Mouse (Mus musculus): ENCODE measurements around the gene Sdsl. TPM values are rescaled to one million over a fixed set of nuclear protein-coding genes. Genes with fewer than 3 reads are reported as not detected.

Gene Sdsl
- total and polyA plus RNA-seq, 2 experiments from 2014 or later, result 1.3 to 3.1 TPM

DNA sequence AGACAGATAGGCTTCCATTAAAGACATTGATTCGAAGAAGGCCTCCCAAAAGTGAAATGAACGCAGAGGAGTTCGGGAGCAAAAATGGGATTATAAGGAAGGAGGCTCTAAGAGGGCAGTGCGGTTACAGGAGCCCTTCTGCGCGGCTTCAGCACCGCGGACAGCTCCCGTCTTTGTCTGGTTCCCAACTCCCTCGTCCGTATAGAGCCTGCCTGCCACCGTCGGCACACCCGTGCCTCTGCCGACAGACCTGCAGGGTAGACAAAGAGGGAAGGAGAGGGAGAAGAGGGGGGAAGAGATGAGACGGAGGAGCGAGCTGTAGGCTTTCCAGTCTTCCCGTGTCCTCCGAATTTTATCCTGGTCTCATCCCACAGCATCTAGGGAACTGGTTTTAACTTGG, 48.6 kb downstream of the Sdsl start:
- Histone ChIP-seq H3K36me3 (ENCODE audit: insufficient read depth) (no peaks in the 10 kb centered on the region), H3K9me3 (ENCODE audit: low read length) (no peaks in the 10 kb centered on the region), H3K4me2 (ENCODE audit: low read depth) (no peak overlapping the region), H3K4me1 (ENCODE audit: insufficient read depth) (no peaks in the 10 kb centered on the region), H3K27ac (ENCODE audit: low read depth, low read length) (no peak overlapping the region), H3K4me3 (ENCODE audit: low read depth, low read length) (no peak overlapping the region), H3K9ac (no peak overlapping the region), H3K27me3 (ENCODE audit: insufficient read depth, low read length) (peaks cover 57% of the 10 kb centered on the region)
- DNase-seq, result peak; percentile 58
- ATAC-seq, result no peak
- WGBS, result 8% methylated on average over 18 of the region's 19 CpGs
- TF ChIP-seq CTCF (IDR thresholded peaks at IDR 0.05; ENCODE audit: low read depth), result no peak

DNA sequence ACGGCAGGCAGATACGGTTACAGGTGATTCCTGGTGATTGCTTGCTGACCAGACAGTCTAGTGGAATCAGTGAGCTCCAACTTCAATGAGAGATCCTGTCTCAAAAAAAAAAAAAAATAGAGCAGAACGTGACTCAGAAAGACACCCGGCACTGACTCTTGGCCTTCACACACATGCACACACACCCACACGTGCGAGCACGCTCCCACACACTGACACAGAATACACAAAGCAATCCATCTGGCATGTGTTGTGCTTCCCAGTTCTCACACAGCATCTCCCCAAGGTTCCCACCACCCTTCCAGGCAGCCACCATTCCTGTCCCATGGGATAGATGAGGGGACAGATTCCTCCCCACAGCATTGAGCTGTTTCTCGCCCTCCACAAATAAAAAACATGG, 52.5 kb downstream of the Sdsl start:
- TF ChIP-seq CTCF (IDR thresholded peaks at IDR 0.05; ENCODE audit: low read depth), result no peak
- no peak overlapping the region for H3K27ac ChIP-seq (ENCODE audit: low read depth, low read length)
- peaks cover 48% of the 10 kb centered on the region for H3K27me3 ChIP-seq (ENCODE audit: insufficient read depth, low read length)
- DNase-seq (no peak), ATAC-seq (no peak)
- H3K4me1 ChIP-seq (ENCODE audit: insufficient read depth), result no peaks in the 10 kb centered on the region
- H3K9ac ChIP-seq, result no peak overlapping the region
- no peaks in the 10 kb centered on the region for H3K9me3 ChIP-seq (ENCODE audit: low read length)
- 88% methylated on average over 8 of the region's 8 CpGs for WGBS
- no peak overlapping the region for H3K4me3 ChIP-seq (ENCODE audit: low read depth, low read length)
- H3K36me3 ChIP-seq (ENCODE audit: insufficient read depth), result no peaks in the 10 kb centered on the region
- no peak overlapping the region for H3K4me2 ChIP-seq (ENCODE audit: low read depth)

DNA sequence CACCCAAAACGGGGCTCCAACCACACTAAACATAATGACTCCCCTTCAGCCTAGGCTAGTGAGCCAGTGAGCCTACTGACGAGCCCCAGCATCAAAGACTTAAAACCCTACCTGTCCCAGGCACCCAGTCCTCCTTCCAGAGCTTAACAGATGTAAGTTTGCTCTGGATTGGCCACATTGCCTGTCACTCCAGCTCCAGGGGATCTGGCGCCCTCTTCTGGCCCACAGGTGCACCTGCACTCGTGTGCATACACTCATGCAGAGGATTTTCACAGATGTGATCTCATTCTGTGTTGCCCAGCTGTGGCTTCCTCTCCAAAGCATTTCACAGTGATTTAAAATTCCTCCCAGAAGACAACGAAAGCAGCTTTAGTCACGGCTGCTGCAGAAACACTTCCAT, 59.2 kb downstream of the Sdsl start:
- no peak overlapping the region for H3K4me3 ChIP-seq (ENCODE audit: low read depth, low read length)
- 85% methylated on average over 6 of the region's 6 CpGs for WGBS
- no peaks in the 10 kb centered on the region for H3K9me3 ChIP-seq (ENCODE audit: low read length)
- no peak overlapping the region for H3K9ac ChIP-seq
- DNase-seq (no peak), ATAC-seq (no peak)
- H3K36me3 ChIP-seq (ENCODE audit: insufficient read depth), result no peaks in the 10 kb centered on the region
- no peak overlapping the region for H3K27ac ChIP-seq (ENCODE audit: low read depth, low read length)
- H3K27me3 ChIP-seq (ENCODE audit: insufficient read depth, low read length), result peaks cover 10% of the 10 kb centered on the region; the same call in 1 of the 2 replicates
- peak; percentile 56 for TF ChIP-seq CTCF (IDR thresholded peaks at IDR 0.05; ENCODE audit: low read depth)
- H3K4me2 ChIP-seq (ENCODE audit: low read depth), result no peak overlapping the region
- 0 out of 2 replicates have a peak, but pooled peaks cover 3% of the 10 kb centered on the region for H3K4me1 ChIP-seq (ENCODE audit: insufficient read depth)

- Histone ChIP-seq H3K27ac (ENCODE audit: low read depth, low read length) (peak overlapping the region; percentile 79), H3K27me3 (ENCODE audit: insufficient read depth, low read length) (no peaks in the 10 kb centered on the region), H3K4me1 (ENCODE audit: insufficient read depth) (0 out of 2 replicates have a peak, but pooled peaks cover 3% of the 10 kb centered on the region), H3K4me3 (ENCODE audit: low read depth, low read length) (peak overlapping the region; percentile 35), H3K4me2 (ENCODE audit: low read depth) (peak overlapping the region; percentile 57), H3K36me3 (ENCODE audit: insufficient read depth) (no peaks in the 10 kb centered on the region), H3K9me3 (ENCODE audit: low read length) (no peaks in the 10 kb centered on the region), H3K9ac (peak overlapping the region; percentile 54)
- DNase-seq (peak; percentile 74), ATAC-seq (peak; percentile 86)
- under 1% methylated on average over 41 of the region's 41 CpGs for WGBS
- TF ChIP-seq CTCF (IDR thresholded peaks at IDR 0.05; ENCODE audit: low read depth), result no peak
These were observed 62.9 kb downstream of the Sdsl start for GRCm38 (mm10) chr5:120409385-120410378.

DNA sequence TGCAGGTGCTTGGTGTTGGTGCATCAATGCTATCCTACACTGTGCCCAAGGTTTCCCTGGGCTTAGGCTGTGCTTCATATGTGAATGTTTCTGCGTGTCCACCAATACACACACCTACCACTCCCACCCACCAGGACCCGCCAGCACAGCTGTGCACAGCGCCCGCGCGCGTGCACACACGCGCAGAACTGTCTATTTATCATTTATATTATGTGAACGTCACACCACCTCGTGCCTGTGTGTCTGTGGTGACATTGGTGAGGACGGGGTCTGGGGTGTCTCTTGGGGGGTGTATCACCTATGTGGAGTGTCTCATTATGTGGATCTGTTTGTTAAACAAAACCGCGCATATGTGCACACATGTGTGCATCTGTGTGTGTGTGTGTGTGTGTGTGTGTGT, 63.7 kb downstream of the Sdsl start:
- 52% methylated on average over 14 of the region's 14 CpGs for WGBS
- DNase-seq, result no peak
- TF ChIP-seq CTCF (IDR thresholded peaks at IDR 0.05; ENCODE audit: low read depth), result no peak
- H3K9ac ChIP-seq, result no peak overlapping the region
- H3K4me3 ChIP-seq (ENCODE audit: low read depth, low read length), result no peak overlapping the region
- ATAC-seq, result peak; percentile 49
- peak overlapping the region; percentile 79 for H3K27ac ChIP-seq (ENCODE audit: low read depth, low read length)
- H3K9me3 ChIP-seq (ENCODE audit: low read length), result no peaks in the 10 kb centered on the region
- peak overlapping the region; percentile 57 for H3K4me2 ChIP-seq (ENCODE audit: low read depth)
- H3K36me3 ChIP-seq (ENCODE audit: insufficient read depth), result no peaks in the 10 kb centered on the region
- 0 out of 2 replicates have a peak, but pooled peaks cover 3% of the 10 kb centered on the region for H3K4me1 ChIP-seq (ENCODE audit: insufficient read depth)
- no peaks in the 10 kb centered on the region for H3K27me3 ChIP-seq (ENCODE audit: insufficient read depth, low read length)

Other genes with a start within 250 kb of the Sdsl start
- gene Lhx5, start 41.1 kb downstream of the Sdsl start, total RNA-seq (2014; rRNA removed), result 4.6 and 5.4 TPM in 2 replicates
- gene Lhx5, start 41.1 kb downstream of the Sdsl start, polyA plus RNA-seq (2015; fragmentation: Nextera tagmentation; extraction: Ambion mirVana), result 1.4 and 3.7 TPM in 2 replicates
- not detected in 2 replicates for gene Sds, start 3.7 kb upstream of the Sdsl start, total RNA-seq (2014; rRNA removed)
- not detected in 2 replicates for gene Sds, start 3.7 kb upstream of the Sdsl start, polyA plus RNA-seq (2015; fragmentation: Nextera tagmentation; extraction: Ambion mirVana)
- 19.5 and 23.7 TPM in 2 replicates for gene Plbd2, start 30.8 kb upstream of the Sdsl start, total RNA-seq (2014; rRNA removed)
- 33.5 and 39.4 TPM in 2 replicates for gene Plbd2, start 30.8 kb upstream of the Sdsl start, polyA plus RNA-seq (2015; fragmentation: Nextera tagmentation; extraction: Ambion mirVana)
- gene Slc8b1, start 38.4 kb upstream of the Sdsl start, total RNA-seq (2014; rRNA removed), result 2.5 and 4.9 TPM in 2 replicates
- gene Slc8b1, start 38.4 kb upstream of the Sdsl start, polyA plus RNA-seq (2015; fragmentation: Nextera tagmentation; extraction: Ambion mirVana), result 1.6 and 2.0 TPM in 2 replicates
- gene Tpcn1, start 115.9 kb upstream of the Sdsl start, total RNA-seq (2014; rRNA removed), result 10.0 and 14.3 TPM in 2 replicates
- gene Tpcn1, start 115.9 kb upstream of the Sdsl start, polyA plus RNA-seq (2015; fragmentation: Nextera tagmentation; extraction: Ambion mirVana), result 7.9 and 11.1 TPM in 2 replicates
- gene Iqcd, start 116.2 kb upstream of the Sdsl start, total RNA-seq (2014; rRNA removed), result 1.4 and 2.0 TPM in 2 replicates
- gene Iqcd, start 116.2 kb upstream of the Sdsl start, polyA plus RNA-seq (2015; fragmentation: Nextera tagmentation; extraction: Ambion mirVana), result 1.4 and 1.8 TPM in 2 replicates
- gene Rita1, start 139.8 kb upstream of the Sdsl start, total RNA-seq (2014; rRNA removed), result 24.1 and 36.5 TPM in 2 replicates
- 28.6 and 31.8 TPM in 2 replicates for gene Rita1, start 139.8 kb upstream of the Sdsl start, polyA plus RNA-seq (2015; fragmentation: Nextera tagmentation; extraction: Ambion mirVana)
- gene Ddx54, start 139.9 kb upstream of the Sdsl start, total RNA-seq (2014; rRNA removed), result 43.9 and 46.0 TPM in 2 replicates
- gene Ddx54, start 139.9 kb upstream of the Sdsl start, polyA plus RNA-seq (2015; fragmentation: Nextera tagmentation; extraction: Ambion mirVana), result 35.5 and 40.0 TPM in 2 replicates
- gene Cfap73, start 161.4 kb upstream of the Sdsl start, total RNA-seq (2014; rRNA removed), result 1.9 and 2.1 TPM in 2 replicates
- gene Cfap73, start 161.4 kb upstream of the Sdsl start, polyA plus RNA-seq (2015; fragmentation: Nextera tagmentation; extraction: Ambion mirVana), result 0.68 and 1.2 TPM in 2 replicates
- gene Rasal1, start 176.0 kb upstream of the Sdsl start, total RNA-seq (2014; rRNA removed), result 25.9 and 36.8 TPM in 2 replicates
- 14.0 and 20.0 TPM in 2 replicates for gene Rasal1, start 176.0 kb upstream of the Sdsl start, polyA plus RNA-seq (2015; fragmentation: Nextera tagmentation; extraction: Ambion mirVana)
- 154 and 193 TPM in 2 replicates for gene Dtx1, start 239.1 kb upstream of the Sdsl start, total RNA-seq (2014; rRNA removed)
- 59.4 and 65.2 TPM in 2 replicates for gene Dtx1, start 239.1 kb upstream of the Sdsl start, polyA plus RNA-seq (2015; fragmentation: Nextera tagmentation; extraction: Ambion mirVana)

Data from forebrain, postnatal 0 days (tissue).